Mouse (Mus musculus) kidney, embryonic 16.5 days (tissue): ENCODE results near the gene Rhd. TPM values are rescaled to one million over a fixed set of nuclear protein-coding genes. Genes with fewer than 3 reads are reported as not detected.

Experiments
- ATAC-seq: fragments of 200-750 bp; cut with Nextera tagmentation; 2 replicates; pipeline ENCODE4 v1.8.0; 2017; ENCODE audit warnings: moderate TSS enrichment; ENCODE audit not compliant: low FRiP score, low TSS enrichment
- H3K27ac ChIP-seq: fragments of 300-500 bp; sonication (generic); 2 replicates; pipeline ENCODE4 v1.5.1; 2014; ENCODE audit warnings: low read length
- H3K27me3 ChIP-seq: fragments of 300-500 bp; sonication (generic); 2 replicates; pipeline ENCODE4 v1.6.1; 2014; ENCODE audit warnings: low read length, control low read depth, mixed read lengths; ENCODE audit not compliant: insufficient read depth
- H3K36me3 ChIP-seq: fragments of 300-500 bp; sonication (generic); 2 replicates; pipeline ENCODE4 v1.6.1; 2014; ENCODE audit warnings: low read length, control low read depth, mixed read lengths; ENCODE audit not compliant: insufficient read depth
- H3K4me1 ChIP-seq: fragments of 300-500 bp; sonication (generic); 2 replicates; pipeline ENCODE4 v1.6.1; 2014; ENCODE audit warnings: low read length, control low read depth, mixed read lengths; ENCODE audit not compliant: insufficient read depth
- H3K4me2 ChIP-seq: fragments of 300-500 bp; sonication (generic); replicated peaks from 2 replicates; pipeline ENCODE4 v1.6.1; 2014; ENCODE audit warnings: low read depth, low read length
- H3K4me3 ChIP-seq: fragments of 300-500 bp; sonication (generic); 2 replicates; pipeline ENCODE4 v1.5.1; 2014; ENCODE audit warnings: mild to moderate bottlenecking, low read length
- H3K9ac ChIP-seq: fragments of 300-500 bp; sonication (generic); replicated peaks from 2 replicates; pipeline ENCODE4 v1.6.1; 2014; ENCODE audit warnings: low read length
- H3K9me3 ChIP-seq: fragments of 300-500 bp; sonication (generic); 2 replicates; pipeline ENCODE4 v1.6.1; 2016; ENCODE audit warnings: low read length, control low read depth
- WGBS: fragments of 180-500 bp; shearing (Covaris S2); extraction: QIAGEN DNeasy Blood & Tissue Kit; methylation state at CpG from one replicate; pipeline ENCODE4 v1.1.7; 2014; 5-methylcytosine and 5-hydroxymethylcytosine counted together
- polyA plus RNA-seq: library from polyadenylated mRNA; unstranded; fragments of >200 nt; fragmentation: Nextera tagmentation; extraction: Ambion mirVana; gene quantifications from 2 replicates; pipeline ENCODE4 v1.2.1, GENCODE M21; 2015

The Rhd gene
- polyA plus RNA-seq, 1 experiment from 2014 or later, result 3.0 TPM

GRCm38 (mm10) chr4:134937240-134938176, 73.2 kb downstream of the Rhd start:
- H3K9me3 ChIP-seq, result no peaks in the 10 kb centered on the region
- no peak overlapping the region for H3K9ac ChIP-seq
- H3K27ac ChIP-seq, result no peak overlapping the region
- peaks cover 6% of the 10 kb centered on the region for H3K4me1 ChIP-seq
- H3K36me3 ChIP-seq, result peaks cover 35% of the 10 kb centered on the region
- peaks cover 10% of the 10 kb centered on the region; the same call in 1 of the 2 replicates for H3K27me3 ChIP-seq
- H3K4me2 ChIP-seq, result no peak overlapping the region
- ATAC-seq, result peak; percentile 58; the same call in 1 of the 2 replicates
- no peak overlapping the region for H3K4me3 ChIP-seq
- WGBS, result 37% methylated on average over 17 of the region's 17 CpGs

- 29% methylated on average over 9 of the region's 9 CpGs for WGBS
- H3K9me3 ChIP-seq, result no peaks in the 10 kb centered on the region
- H3K9ac ChIP-seq, result no peak overlapping the region
- H3K4me2 ChIP-seq, result peak overlapping the region; percentile 46
- H3K27ac ChIP-seq, result no peak overlapping the region
- peaks cover 23% of the 10 kb centered on the region for H3K36me3 ChIP-seq
- peaks cover 6% of the 10 kb centered on the region; the same call in 1 of the 2 replicates for H3K4me1 ChIP-seq
- H3K4me3 ChIP-seq, result peak overlapping the region; percentile 18
- peaks cover 26% of the 10 kb centered on the region for H3K27me3 ChIP-seq
- ATAC-seq, result 0 out of 2 replicates have a peak, but pooled peaks have one; percentile 63
Measured at GRCm38 (mm10) chr4:134939900-134940299, 75.6 kb downstream of the Rhd start.

- no peak for ATAC-seq
- no peak overlapping the region for H3K27ac ChIP-seq
- H3K36me3 ChIP-seq, result no peaks in the 10 kb centered on the region
- no peak overlapping the region for H3K9ac ChIP-seq
- no peak overlapping the region for H3K4me2 ChIP-seq
- H3K9me3 ChIP-seq, result no peaks in the 10 kb centered on the region
- peaks cover 11% of the 10 kb centered on the region; the same call in 1 of the 2 replicates for H3K4me1 ChIP-seq
- H3K4me3 ChIP-seq, result no peak overlapping the region
- peaks cover 26% of the 10 kb centered on the region for H3K27me3 ChIP-seq
- WGBS, result 48% methylated on average over 27 of the region's 27 CpGs
Measured at GRCm38 (mm10) chr4:134943758-134944538, 79.6 kb downstream of the Rhd start.

Other genes with a start within 250 kb of the Rhd start
- 3.5 and 3.7 TPM in 2 replicates for gene Man1c1, start 160.2 kb upstream of the Rhd start, polyA plus RNA-seq
- 21.7 and 23.1 TPM in 2 replicates for gene Ldlrap1, start 96.5 kb upstream of the Rhd start, polyA plus RNA-seq
- gene Maco1, start 11.2 kb upstream of the Rhd start, polyA plus RNA-seq, result 33.1 and 38.4 TPM in 2 replicates
- gene Tmem50a, start 50.5 kb downstream of the Rhd start, polyA plus RNA-seq, result 177 and 178 TPM in 2 replicates
- gene Rsrp1, start 59.1 kb downstream of the Rhd start, polyA plus RNA-seq, result 449 and 450 TPM in 2 replicates
- 82.6 and 90.6 TPM in 2 replicates for gene Syf2, start 66.4 kb downstream of the Rhd start, polyA plus RNA-seq